Mouse (Mus musculus) sigmoid colon, adult 10 weeks (tissue): ENCODE measurements around the gene Olfr476. TPM values are rescaled to one million over a fixed set of nuclear protein-coding genes. Genes with fewer than 3 reads are reported as not detected.

ENCODE experiments used
- polyA plus RNA-seq: library from polyadenylated mRNA; stranded (reverse); fragments of 350-450 nt; fragmentation: Illumina TruSeq; extraction: RNeasy Lipid Tissue Mini Kit (QIAGEN cat#74804); gene quantifications from one replicate; pipeline ENCODE4 v1.2.3, GENCODE M21; 2014; ENCODE audit warnings: low read depth, low replicate concordance

Olfr476 gene
- polyA plus RNA-seq, result not detected

DNA sequence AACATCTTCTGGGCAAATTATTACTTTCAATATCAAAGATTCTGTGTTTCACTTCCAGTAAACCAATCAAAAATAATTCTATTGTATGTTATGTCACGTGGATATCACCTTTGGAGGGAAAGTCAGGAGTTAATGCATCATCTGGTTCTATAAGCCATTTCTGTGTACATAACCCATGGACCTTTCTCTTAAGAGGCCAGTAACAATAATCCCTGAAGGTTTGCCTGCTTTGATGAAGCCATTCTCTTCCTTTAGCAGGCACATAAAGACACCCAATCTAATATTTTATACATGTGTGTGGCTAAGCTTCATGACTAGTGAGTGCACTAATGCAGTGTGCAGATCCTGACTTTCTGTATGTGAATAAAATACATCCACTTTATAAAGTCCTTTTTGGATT is at the start of gene Olfr476:
Gene Olfr476, plus strand, starts transcription at position 301 of the 400 bp plus-strand sequence.

DNA sequence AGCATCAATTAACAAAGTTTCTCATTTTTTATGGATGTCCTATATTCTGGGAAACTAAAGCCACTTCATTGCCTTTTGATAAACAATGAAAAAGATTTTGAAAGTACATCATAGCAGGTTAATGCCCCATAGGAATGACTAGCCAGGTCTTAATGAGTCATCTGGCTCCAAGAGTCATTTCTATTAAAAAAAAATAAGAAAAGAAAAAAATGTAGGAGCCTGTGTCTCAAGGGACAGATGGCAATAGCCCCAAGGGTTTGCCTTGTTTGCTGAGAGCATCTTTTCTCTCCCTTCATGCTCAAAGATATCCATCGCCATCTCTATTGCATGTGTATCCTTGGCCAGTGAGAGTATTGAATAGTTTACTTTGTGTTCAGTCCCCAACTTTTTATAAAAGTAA is 34.5 kb upstream of the Olfr476 start, which contains the start of gene Olfr473:
Gene Olfr473, plus strand, starts transcription at position 301 of the 400 bp plus-strand sequence.

DNA sequence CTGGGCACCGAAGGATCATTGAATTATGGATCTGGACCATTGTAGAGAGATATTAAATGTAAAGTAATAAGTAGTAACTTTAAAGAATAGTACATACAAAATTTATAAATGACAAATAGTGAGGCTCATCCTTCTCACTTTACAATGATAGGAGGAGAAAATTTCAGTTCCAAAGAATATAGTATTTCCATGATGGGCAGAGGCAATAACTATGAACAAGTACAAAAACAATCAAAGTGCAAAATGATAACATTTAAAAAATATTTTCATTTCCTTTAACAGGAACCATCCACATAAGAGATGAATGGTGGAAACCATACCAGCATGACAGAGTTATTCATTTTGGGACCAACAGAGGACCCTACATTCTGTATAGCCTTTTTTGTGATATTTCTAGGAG is 10.3 kb upstream of the Olfr476 start, which contains the start of gene Olfr474:
Gene Olfr474, plus strand, starts transcription at position 301 of the 400 bp plus-strand sequence.

DNA sequence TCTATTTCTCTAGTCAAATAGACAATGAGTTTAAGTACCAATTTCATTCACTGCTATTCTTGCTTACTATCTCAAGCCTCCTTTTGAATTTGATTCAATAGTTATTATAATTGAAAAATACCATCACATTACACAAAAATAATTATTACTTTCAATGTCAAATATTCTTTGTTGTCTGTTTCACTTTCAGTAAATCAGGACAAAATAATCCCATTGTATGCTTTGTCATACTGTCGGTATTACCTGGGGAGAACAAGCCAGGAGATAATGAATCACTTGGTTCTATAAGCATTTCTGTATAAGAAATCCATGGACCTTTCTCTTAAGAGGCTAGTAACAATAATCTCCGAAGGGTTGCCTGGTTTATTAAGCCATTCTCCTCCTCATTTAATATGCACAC is 21.8 kb downstream of the Olfr476 start, which contains the start of gene Olfr477:
Gene Olfr477, plus strand, starts transcription at position 301 of the 400 bp plus-strand sequence.

Other genes with a start within 250 kb of the Olfr476 start
- not detected for gene Cyb5r2, start 206.8 kb upstream of the Olfr476 start, polyA plus RNA-seq
- not detected for gene Ovch2, start 163.6 kb upstream of the Olfr476 start, polyA plus RNA-seq
- gene Olfr467, start 152.5 kb upstream of the Olfr476 start, polyA plus RNA-seq, result not detected
- gene Olfr469, start 139.3 kb upstream of the Olfr476 start, polyA plus RNA-seq, result not detected
- gene Olfr470, start 117.3 kb upstream of the Olfr476 start, polyA plus RNA-seq, result not detected
- not detected for gene Olfr472, start 66.9 kb upstream of the Olfr476 start, polyA plus RNA-seq
- gene Olfr473, start 34.4 kb upstream of the Olfr476 start, polyA plus RNA-seq, result not detected
- not detected for gene Olfr474, start 10.2 kb upstream of the Olfr476 start, polyA plus RNA-seq
- not detected for gene Olfr477, start 21.9 kb downstream of the Olfr476 start, polyA plus RNA-seq
- not detected for gene Olfr478, start 69.2 kb downstream of the Olfr476 start, polyA plus RNA-seq
- not detected for gene Olfr479, start 85.9 kb downstream of the Olfr476 start, polyA plus RNA-seq
- not detected for gene Olfr480, start 102.5 kb downstream of the Olfr476 start, polyA plus RNA-seq
- not detected for gene Olfr481, start 115.1 kb downstream of the Olfr476 start, polyA plus RNA-seq
- not detected for gene Olfr482, start 132.8 kb downstream of the Olfr476 start, polyA plus RNA-seq
- not detected for gene Olfr483, start 136.0 kb downstream of the Olfr476 start, polyA plus RNA-seq
- gene Olfr484, start 162.6 kb downstream of the Olfr476 start, polyA plus RNA-seq, result not detected
- gene Olfr485, start 195.1 kb downstream of the Olfr476 start, polyA plus RNA-seq, result not detected
- gene Olfr486, start 207.9 kb downstream of the Olfr476 start, polyA plus RNA-seq, result not detected
- gene Olfr487, start 249.8 kb downstream of the Olfr476 start, polyA plus RNA-seq, result not detected